Mouse (Mus musculus): Measurements from ENCODE around the gene Thrsp. TPM values are rescaled to one million over a fixed set of nuclear protein-coding genes. Genes with fewer than 3 reads are reported as not detected.
A peak's percentile ranks its signal among the peaks of the same experiment; 100 is the strongest.
"Not testable (repeated sequence)": the region's sequence is repeated elsewhere in the genome, so short reads cannot be mapped to it uniquely, and the experiment has no call there.

Gene Thrsp
- polyA plus RNA-seq, 1 experiment from 2014 or later, result 0.17 TPM

- no peak overlapping the region for H3K9ac ChIP-seq (ENCODE audit: low read length)
Measured at GRCm38 (mm10) chr7:97438986-97439385, 21.5 kb upstream of the Thrsp start.

GRCm38 (mm10) chr7:97434517-97434916 lies 17.0 kb upstream of the Thrsp start:
- Histone ChIP-seq H3K27ac (ENCODE audit: low read depth, low read length) (no peak overlapping the region), H3K4me2 (ENCODE audit: low read depth) (no peak overlapping the region), H3K9ac (ENCODE audit: low read length) (no peak overlapping the region), H3K4me3 (ENCODE audit: low read depth, low read length) (no peak overlapping the region), H3K27me3 (ENCODE audit: control insufficient read depth, insufficient read depth, low read length) (no peaks in the 10 kb centered on the region), H3K36me3 (ENCODE audit: control insufficient read depth, insufficient read depth, low read length) (no peaks in the 10 kb centered on the region), H3K4me1 (ENCODE audit: control insufficient read depth, insufficient read depth, low read length) (peaks cover 7% of the 10 kb centered on the region), H3K9me3 (ENCODE audit: control insufficient read depth, low read length) (no peaks in the 10 kb centered on the region)
- ATAC-seq (ENCODE audit: insufficient read depth, low FRiP score, low TSS enrichment), result no peak
- no peak for DNase-seq (ENCODE audit: low spot score)
- 88% methylated on average over 10 of the region's 10 CpGs for WGBS

More at GRCm38 (mm10) chr7:97438986-97439385, 21.5 kb upstream of the Thrsp start:
- H3K36me3 ChIP-seq (ENCODE audit: control insufficient read depth, insufficient read depth, low read length), result no peaks in the 10 kb centered on the region
- H3K4me3 ChIP-seq (ENCODE audit: low read depth, low read length), result no peak overlapping the region
- H3K9me3 ChIP-seq (ENCODE audit: control insufficient read depth, low read length), result no peaks in the 10 kb centered on the region
- H3K4me2 ChIP-seq (ENCODE audit: low read depth), result no peak overlapping the region
- H3K27ac ChIP-seq (ENCODE audit: low read depth, low read length), result no peak overlapping the region
- no peaks in the 10 kb centered on the region for H3K4me1 ChIP-seq (ENCODE audit: control insufficient read depth, insufficient read depth, low read length)
- DNase-seq (ENCODE audit: low spot score), result no peak
- no peak for ATAC-seq (ENCODE audit: insufficient read depth, low FRiP score, low TSS enrichment)
- no peaks in the 10 kb centered on the region for H3K27me3 ChIP-seq (ENCODE audit: control insufficient read depth, insufficient read depth, low read length)

GRCm38 (mm10) chr7:97433517-97433916 lies 16.0 kb upstream of the Thrsp start:
- H3K4me1 ChIP-seq (ENCODE audit: control insufficient read depth, insufficient read depth, low read length), result peaks cover 10% of the 10 kb centered on the region
- H3K4me3 ChIP-seq (ENCODE audit: low read depth, low read length); H3K9ac ChIP-seq (ENCODE audit: low read length); H3K36me3 ChIP-seq (ENCODE audit: control insufficient read depth, insufficient read depth, low read length); H3K4me2 ChIP-seq (ENCODE audit: low read depth); H3K9me3 ChIP-seq (ENCODE audit: control insufficient read depth, low read length); DNase-seq (ENCODE audit: low spot score); ATAC-seq (ENCODE audit: insufficient read depth, low FRiP score, low TSS enrichment); H3K27ac ChIP-seq (ENCODE audit: low read depth, low read length); H3K27me3 ChIP-seq (ENCODE audit: control insufficient read depth, insufficient read depth, low read length): not testable (repeated sequence)
- 84% methylated on average over 3 of the region's 3 CpGs for WGBS

- Histone ChIP-seq H3K9ac (ENCODE audit: low read length) (no peak overlapping the region), H3K27ac (ENCODE audit: low read depth, low read length) (no peak overlapping the region), H3K4me2 (ENCODE audit: low read depth) (no peak overlapping the region), H3K27me3 (ENCODE audit: control insufficient read depth, insufficient read depth, low read length) (no peaks in the 10 kb centered on the region), H3K4me1 (ENCODE audit: control insufficient read depth, insufficient read depth, low read length) (peaks cover 10% of the 10 kb centered on the region), H3K4me3 (ENCODE audit: low read depth, low read length) (no peak overlapping the region), H3K36me3 (ENCODE audit: control insufficient read depth, insufficient read depth, low read length) (no peaks in the 10 kb centered on the region), H3K9me3 (ENCODE audit: control insufficient read depth, low read length) (no peaks in the 10 kb centered on the region)
- peak; percentile 81 for DNase-seq (ENCODE audit: low spot score)
- 5% methylated on average over 5 of the region's 5 CpGs for WGBS
- peak; percentile 80 for ATAC-seq (ENCODE audit: insufficient read depth, low FRiP score, low TSS enrichment)
Measured at GRCm38 (mm10) chr7:97429705-97430104, 12.2 kb upstream of the Thrsp start.

GRCm38 (mm10) chr7:97427778-97428420 lies 10.4 kb upstream of the Thrsp start:
- no peak for DNase-seq (ENCODE audit: low spot score)
- Histone ChIP-seq H3K9me3 (ENCODE audit: control insufficient read depth, low read length) (no peaks in the 10 kb centered on the region), H3K27me3 (ENCODE audit: control insufficient read depth, insufficient read depth, low read length) (no peaks in the 10 kb centered on the region), H3K4me2 (ENCODE audit: low read depth) (no peak overlapping the region), H3K9ac (ENCODE audit: low read length) (no peak overlapping the region), H3K36me3 (ENCODE audit: control insufficient read depth, insufficient read depth, low read length) (no peaks in the 10 kb centered on the region), H3K4me3 (ENCODE audit: low read depth, low read length) (no peak overlapping the region), H3K4me1 (ENCODE audit: control insufficient read depth, insufficient read depth, low read length) (peaks cover 10% of the 10 kb centered on the region), H3K27ac (ENCODE audit: low read depth, low read length) (no peak overlapping the region)
- WGBS, result 80% methylated on average over 5 of the region's 5 CpGs
- ATAC-seq (ENCODE audit: insufficient read depth, low FRiP score, low TSS enrichment), result no peak

- Histone ChIP-seq H3K4me2 (ENCODE audit: low read depth) (no peak overlapping the region), H3K4me3 (ENCODE audit: low read depth, low read length) (no peak overlapping the region), H3K9ac (ENCODE audit: low read length) (no peak overlapping the region), H3K27ac (ENCODE audit: low read depth, low read length) (no peak overlapping the region), H3K4me1 (ENCODE audit: control insufficient read depth, insufficient read depth, low read length) (peaks cover 10% of the 10 kb centered on the region), H3K36me3 (ENCODE audit: control insufficient read depth, insufficient read depth, low read length) (no peaks in the 10 kb centered on the region), H3K9me3 (ENCODE audit: control insufficient read depth, low read length) (no peaks in the 10 kb centered on the region), H3K27me3 (ENCODE audit: control insufficient read depth, insufficient read depth, low read length) (no peaks in the 10 kb centered on the region)
- 93% methylated on average over 6 of the region's 6 CpGs for whole genome bisulfite sequencing
- ATAC-seq (ENCODE audit: insufficient read depth, low FRiP score, low TSS enrichment), result no peak
- DNase-seq (ENCODE audit: low spot score), result no peak
Measured at GRCm38 (mm10) chr7:97427296-97427695, 9.8 kb upstream of the Thrsp start.

- no peaks in the 10 kb centered on the region for H3K9me3 ChIP-seq (ENCODE audit: control insufficient read depth, low read length)
- H3K4me1 ChIP-seq (ENCODE audit: control insufficient read depth, insufficient read depth, low read length), result peaks cover 10% of the 10 kb centered on the region
- 75% methylated on average over 6 of the region's 6 CpGs for WGBS
- no peak overlapping the region for H3K9ac ChIP-seq (ENCODE audit: low read length)
- H3K4me2 ChIP-seq (ENCODE audit: low read depth), result no peak overlapping the region
- DNase-seq (ENCODE audit: low spot score), result no peak
- no peak overlapping the region for H3K27ac ChIP-seq (ENCODE audit: low read depth, low read length)
- H3K36me3 ChIP-seq (ENCODE audit: control insufficient read depth, insufficient read depth, low read length), result no peaks in the 10 kb centered on the region
- H3K27me3 ChIP-seq (ENCODE audit: control insufficient read depth, insufficient read depth, low read length), result no peaks in the 10 kb centered on the region
- H3K4me3 ChIP-seq (ENCODE audit: low read depth, low read length), result no peak overlapping the region
- no peak for ATAC-seq (ENCODE audit: insufficient read depth, low FRiP score, low TSS enrichment)
Measured at GRCm38 (mm10) chr7:97426566-97426965, 9.0 kb upstream of the Thrsp start.

- ATAC-seq (ENCODE audit: insufficient read depth, low FRiP score, low TSS enrichment), result peak; percentile 80
- Histone ChIP-seq H3K27ac (ENCODE audit: low read depth, low read length) (no peak overlapping the region), H3K27me3 (ENCODE audit: control insufficient read depth, insufficient read depth, low read length) (no peaks in the 10 kb centered on the region), H3K9ac (ENCODE audit: low read length) (peak overlapping the region; percentile 35; the same call in 1 of the 2 replicates), H3K4me2 (ENCODE audit: low read depth) (no peak overlapping the region), H3K9me3 (ENCODE audit: control insufficient read depth, low read length) (no peaks in the 10 kb centered on the region), H3K4me1 (ENCODE audit: control insufficient read depth, insufficient read depth, low read length) (peaks cover 5% of the 10 kb centered on the region), H3K36me3 (ENCODE audit: control insufficient read depth, insufficient read depth, low read length) (no peaks in the 10 kb centered on the region), H3K4me3 (ENCODE audit: low read depth, low read length) (no peak overlapping the region)
- 8% methylated on average over 12 of the region's 12 CpGs for WGBS
- DNase-seq (ENCODE audit: low spot score), result peak; percentile 90
Measured at GRCm38 (mm10) chr7:97424621-97425245, 7.2 kb upstream of the Thrsp start.

- Histone ChIP-seq H3K4me2 (ENCODE audit: low read depth) (no peak overlapping the region), H3K4me1 (ENCODE audit: control insufficient read depth, insufficient read depth, low read length) (no peaks in the 10 kb centered on the region), H3K9me3 (ENCODE audit: control insufficient read depth, low read length) (no peaks in the 10 kb centered on the region), H3K4me3 (ENCODE audit: low read depth, low read length) (no peak overlapping the region), H3K36me3 (ENCODE audit: control insufficient read depth, insufficient read depth, low read length) (no peaks in the 10 kb centered on the region), H3K9ac (ENCODE audit: low read length) (no peak overlapping the region), H3K27ac (ENCODE audit: low read depth, low read length) (no peak overlapping the region), H3K27me3 (ENCODE audit: control insufficient read depth, insufficient read depth, low read length) (no peaks in the 10 kb centered on the region)
- DNase-seq (ENCODE audit: low spot score) (no peak), ATAC-seq (ENCODE audit: insufficient read depth, low FRiP score, low TSS enrichment) (no peak)
- WGBS, result 66% methylated on average over 5 of the region's 5 CpGs
Measured at GRCm38 (mm10) chr7:97423754-97424153, 6.2 kb upstream of the Thrsp start.

Measured in neural tube, embryonic 11.5 days (tissue).